Mouse (Mus musculus) heart, embryonic 16.5 days (tissue): Measurements from ENCODE around the gene Znhit1. TPM values are rescaled to one million over a fixed set of nuclear protein-coding genes. Genes with fewer than 3 reads are reported as not detected.

Experiments
- ATAC-seq: fragments of 200-750 bp; cut with Nextera tagmentation; replicated peaks from 2 replicates; pipeline ENCODE4 v1.8.0; 2017; ENCODE audit warnings: moderate number of reproducible peaks; ENCODE audit not compliant: insufficient read depth, low FRiP score; ENCODE audit errors: extremely low read depth
- H3K27ac ChIP-seq: fragments of 300-500 bp; sonication (generic); 2 replicates; pipeline ENCODE4 v1.5.1; 2014; ENCODE audit warnings: mild to moderate bottlenecking, low read length, control low read depth, moderate library complexity
- H3K27me3 ChIP-seq: fragments of 300-500 bp; sonication (generic); 2 replicates; pipeline ENCODE4 v1.6.1; 2014; ENCODE audit warnings: low read length, mixed read lengths; ENCODE audit not compliant: control insufficient read depth, insufficient read depth
- H3K36me3 ChIP-seq: fragments of 300-500 bp; sonication (generic); 2 replicates; pipeline ENCODE4 v1.6.1; 2014; ENCODE audit not compliant: control insufficient read depth, insufficient read depth
- H3K4me1 ChIP-seq: fragments of 300-500 bp; sonication (generic); 2 replicates; pipeline ENCODE4 v1.6.1; 2014; ENCODE audit warnings: low read length, mixed read lengths; ENCODE audit not compliant: control insufficient read depth, insufficient read depth
- H3K4me2 ChIP-seq: fragments of 300-500 bp; sonication (generic); 2 replicates; pipeline ENCODE4 v1.6.1; 2014; ENCODE audit warnings: low read depth, mild to moderate bottlenecking, control low read depth, low read length
- H3K4me3 ChIP-seq: fragments of 300-500 bp; sonication (generic); 2 replicates; pipeline ENCODE4 v1.5.1; 2014; ENCODE audit warnings: mild to moderate bottlenecking, control low read depth, low read length
- H3K9ac ChIP-seq: fragments of 300-500 bp; sonication (generic); 2 replicates; pipeline ENCODE4 v1.6.1; 2014; ENCODE audit warnings: low read length, control low read depth
- H3K9me3 ChIP-seq: fragments of 300-500 bp; sonication (generic); replicated peaks from 2 replicates; pipeline ENCODE4 v1.6.1; 2016; ENCODE audit warnings: low read length; ENCODE audit not compliant: control insufficient read depth
- WGBS: fragments of 180-500 bp; shearing (Covaris S2); extraction: QIAGEN DNeasy Blood & Tissue Kit; methylation state at CpG from one replicate; pipeline ENCODE4 v1.1.7; 2014; 5-methylcytosine and 5-hydroxymethylcytosine counted together
- polyA plus RNA-seq: library from polyadenylated mRNA; unstranded; fragments of >200 nt; fragmentation: Nextera tagmentation; extraction: Ambion mirVana; gene quantifications from 2 replicates; pipeline ENCODE4 v1.2.1, GENCODE M21; 2015

The Znhit1 gene
- polyA plus RNA-seq, 1 experiment from 2014 or later, result 74.4 TPM

GRCm38 (mm10) chr5:136977769-136978168 lies 10.1 kb downstream of the Znhit1 start:
- H3K27ac ChIP-seq, result no peak overlapping the region
- 53% methylated on average over 4 of the region's 4 CpGs for WGBS
- H3K27me3 ChIP-seq, result no peaks in the 10 kb centered on the region
- no peaks in the 10 kb centered on the region for H3K4me1 ChIP-seq
- H3K9me3 ChIP-seq, result no peaks in the 10 kb centered on the region
- no peak for ATAC-seq
- no peak overlapping the region for H3K4me3 ChIP-seq
- no peak overlapping the region for H3K4me2 ChIP-seq
- no peak overlapping the region for H3K9ac ChIP-seq
- H3K36me3 ChIP-seq, result peaks cover 9% of the 10 kb centered on the region; the same call in 1 of the 2 replicates

DNA sequence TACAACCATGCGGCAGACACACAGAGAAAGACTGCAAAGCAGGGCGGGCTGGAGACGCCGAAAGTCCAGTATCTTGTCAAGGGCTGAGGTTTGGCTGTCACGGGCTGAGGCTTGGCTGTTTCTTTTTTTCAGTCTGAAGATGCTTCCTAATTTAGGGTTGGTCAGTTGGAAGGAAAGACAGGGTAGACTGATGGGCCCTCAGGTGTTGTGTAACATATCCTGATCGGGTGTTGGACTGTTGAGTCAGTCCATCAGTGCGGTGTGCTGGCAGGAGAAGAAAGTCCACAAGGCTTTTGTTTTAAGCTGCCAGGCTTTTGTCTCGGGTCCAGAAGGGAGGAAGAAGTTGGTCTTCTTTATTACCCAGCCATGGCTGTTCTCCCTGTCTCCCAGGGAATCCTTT lies 14.2 kb downstream of the Znhit1 start:
- no peak overlapping the region for H3K4me2 ChIP-seq
- no peak overlapping the region for H3K4me3 ChIP-seq
- H3K4me1 ChIP-seq, result no peaks in the 10 kb centered on the region
- 62% methylated on average over 8 of the region's 8 CpGs for WGBS
- ATAC-seq, result no peak
- H3K27ac ChIP-seq, result no peak overlapping the region
- H3K36me3 ChIP-seq, result no peaks in the 10 kb centered on the region
- no peak overlapping the region for H3K9ac ChIP-seq
- no peaks in the 10 kb centered on the region for H3K27me3 ChIP-seq
- no peaks in the 10 kb centered on the region for H3K9me3 ChIP-seq

GRCm38 (mm10) chr5:136970703-136971102 lies 17.1 kb downstream of the Znhit1 start:
- peaks cover 16% of the 10 kb centered on the region for H3K4me1 ChIP-seq
- peaks cover 2% of the 10 kb centered on the region; the same call in 1 of the 2 replicates for H3K36me3 ChIP-seq
- H3K27me3 ChIP-seq, result no peaks in the 10 kb centered on the region
- H3K9me3 ChIP-seq, result no peaks in the 10 kb centered on the region
- no peak for ATAC-seq
- H3K27ac ChIP-seq, result no peak overlapping the region
- no peak overlapping the region for H3K4me2 ChIP-seq
- no peak overlapping the region for H3K9ac ChIP-seq
- H3K4me3 ChIP-seq, result no peak overlapping the region
- WGBS, result 82% methylated on average over 1 of the region's 1 CpGs

GRCm38 (mm10) chr5:136967592-136967991 lies 20.2 kb downstream of the Znhit1 start:
- no peak overlapping the region; the same call in 1 of the 2 replicates for H3K4me3 ChIP-seq
- H3K36me3 ChIP-seq, result peaks cover 19% of the 10 kb centered on the region; the same call in 1 of the 2 replicates
- H3K4me2 ChIP-seq, result no peak overlapping the region
- 61% methylated on average over 10 of the region's 10 CpGs for WGBS
- ATAC-seq, result peak; percentile 30; the same call in 1 of the 2 replicates
- peaks cover 27% of the 10 kb centered on the region for H3K4me1 ChIP-seq
- no peaks in the 10 kb centered on the region for H3K9me3 ChIP-seq
- peak overlapping the region; percentile 80 for H3K27ac ChIP-seq
- no peaks in the 10 kb centered on the region for H3K27me3 ChIP-seq
- H3K9ac ChIP-seq, result no peak overlapping the region

DNA sequence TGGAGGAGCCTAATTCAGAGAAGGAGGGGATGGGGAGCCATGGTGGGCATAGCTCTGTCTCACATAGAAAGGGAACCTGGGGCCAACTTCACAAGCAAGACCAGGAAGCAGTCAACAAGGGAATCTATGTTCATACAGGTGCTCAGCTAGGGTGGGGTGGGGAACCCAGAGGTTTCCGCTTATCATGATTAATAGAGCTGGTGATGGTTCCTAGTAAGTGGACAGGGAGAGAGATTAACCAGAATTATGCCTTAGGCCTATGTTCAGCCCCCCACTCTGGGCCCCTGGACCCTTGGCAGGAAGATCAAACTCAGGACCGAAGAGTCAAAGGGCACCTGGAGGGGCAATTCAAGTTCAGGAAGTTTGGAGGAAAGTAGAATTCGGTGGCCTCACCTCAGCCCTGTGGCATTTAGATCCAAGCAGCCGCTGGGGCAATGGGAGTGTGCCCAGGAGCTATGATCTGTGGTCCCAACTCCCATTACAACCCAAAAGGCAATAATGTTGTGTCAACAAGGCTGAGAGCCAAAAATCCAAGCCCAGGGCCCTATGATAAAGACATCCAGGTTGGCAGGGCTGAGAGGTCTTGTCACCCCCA lies 20.9 kb downstream of the Znhit1 start:
- Histone ChIP-seq H3K4me1 (peaks cover 27% of the 10 kb centered on the region), H3K4me2 (no peak overlapping the region), H3K36me3 (peaks cover 19% of the 10 kb centered on the region; the same call in 1 of the 2 replicates), H3K27me3 (no peaks in the 10 kb centered on the region), H3K27ac (peak overlapping the region; percentile 80), H3K9me3 (no peaks in the 10 kb centered on the region), H3K4me3 (no peak overlapping the region), H3K9ac (0 out of 2 replicates have a peak overlapping the region, but pooled peaks have one; percentile 0)
- 83% methylated on average over 4 of the region's 4 CpGs for WGBS
- no peak for ATAC-seq

DNA sequence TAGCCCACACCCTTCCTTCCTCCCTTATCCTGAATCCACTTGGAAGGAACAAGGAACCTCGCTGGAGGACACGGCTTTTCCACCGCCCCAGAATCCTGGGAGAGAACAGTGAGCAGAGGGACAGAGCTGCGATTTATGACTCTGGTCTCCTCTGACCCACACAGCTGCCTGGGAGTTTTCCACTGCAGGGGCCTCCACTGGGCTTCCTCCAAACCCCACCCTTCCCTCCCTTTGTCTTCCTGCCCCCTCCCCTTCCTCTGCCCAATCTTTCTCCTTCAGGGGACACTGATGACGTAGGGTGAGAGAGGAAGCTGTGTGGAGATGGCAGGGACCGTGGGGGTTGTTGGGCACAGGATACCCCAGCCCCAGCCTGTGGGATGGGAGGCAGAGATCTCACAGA lies 21.5 kb downstream of the Znhit1 start, which contains the start of gene Cldn15:
Cldn15 (plus strand) TSS at position 286 of the 400 bp plus-strand sequence.
- H3K4me3 ChIP-seq, result no peak within 1 kb of the TSS
- H3K9me3 ChIP-seq, result no peaks in the 10 kb centered on the region
- H3K9ac ChIP-seq, result peak within 1 kb of the TSS; percentile 10; the same call in 1 of the 2 replicates
- H3K4me1 ChIP-seq, result peaks cover 28% of the 10 kb centered on the region
- H3K4me2 ChIP-seq, result peak within 1 kb of the TSS; percentile 9; the same call in 1 of the 2 replicates
- no peaks in the 10 kb centered on the region for H3K27me3 ChIP-seq
- H3K27ac ChIP-seq, result peak within 1 kb of the TSS; percentile 80
- WGBS, result 45% methylated on average over 6 of the region's 6 CpGs
- ATAC-seq, result no peak; the same call in 1 of the 2 replicates
- H3K36me3 ChIP-seq, result peaks cover 19% of the 10 kb centered on the region; the same call in 1 of the 2 replicates

GRCm38 (mm10) chr5:136965686-136966085 lies 22.1 kb downstream of the Znhit1 start:
- Histone ChIP-seq H3K27ac (peak overlapping the region; percentile 80), H3K4me2 (no peak overlapping the region), H3K4me3 (no peak overlapping the region), H3K9ac (no peak overlapping the region), H3K4me1 (peaks cover 30% of the 10 kb centered on the region), H3K36me3 (peaks cover 19% of the 10 kb centered on the region; the same call in 1 of the 2 replicates), H3K9me3 (no peaks in the 10 kb centered on the region), H3K27me3 (no peaks in the 10 kb centered on the region)
- no peak for ATAC-seq
- WGBS, result 91% methylated on average over 7 of the region's 8 CpGs

- H3K4me3 ChIP-seq, result no peak overlapping the region
- ATAC-seq, result no peak
- no peak overlapping the region for H3K9ac ChIP-seq
- peaks cover 19% of the 10 kb centered on the region; the same call in 1 of the 2 replicates for H3K36me3 ChIP-seq
- H3K4me1 ChIP-seq, result peaks cover 30% of the 10 kb centered on the region
- H3K27me3 ChIP-seq, result no peaks in the 10 kb centered on the region
- WGBS, result 63% methylated on average over 9 of the region's 9 CpGs
- H3K27ac ChIP-seq, result peak overlapping the region; percentile 80
- no peak overlapping the region for H3K4me2 ChIP-seq
- H3K9me3 ChIP-seq, result no peaks in the 10 kb centered on the region
Observed at GRCm38 (mm10) chr5:136965210-136965609, 22.6 kb downstream of the Znhit1 start.

GRCm38 (mm10) chr5:136962966-136963540 lies 24.8 kb downstream of the Znhit1 start:
- 72% methylated on average over 8 of the region's 8 CpGs for WGBS
- H3K9ac ChIP-seq, result peak overlapping the region; percentile 22; the same call in 1 of the 2 replicates
- H3K4me3 ChIP-seq, result peak overlapping the region; percentile 70
- H3K36me3 ChIP-seq, result peaks cover 19% of the 10 kb centered on the region; the same call in 1 of the 2 replicates
- peak overlapping the region; percentile 75 for H3K4me2 ChIP-seq
- ATAC-seq, result no peak
- H3K27me3 ChIP-seq, result no peaks in the 10 kb centered on the region
- H3K4me1 ChIP-seq, result peaks cover 30% of the 10 kb centered on the region
- no peaks in the 10 kb centered on the region for H3K9me3 ChIP-seq
- peak overlapping the region; percentile 19; the same call in 1 of the 2 replicates for H3K27ac ChIP-seq
